Mouse (Mus musculus) hindbrain, postnatal 0 days (tissue): ENCODE measurements around the gene Cela2a. TPM values are rescaled to one million over a fixed set of nuclear protein-coding genes. Genes with fewer than 3 reads are reported as not detected.
A peak's percentile ranks its signal among the peaks of the same experiment; 100 is the strongest.

Source experiments
- ATAC-seq: fragments of 200-750 bp; cut with Nextera tagmentation; 2 replicates; pipeline ENCODE4 v1.8.0; 2017; ENCODE audit warnings: mild to moderate bottlenecking, moderate TSS enrichment, moderate library complexity
- DNase-seq: peaks from one replicate; pipeline ENCODE4 v3.0.0-alpha.2; 2015; ENCODE audit warnings: low spot score
- H3K27ac ChIP-seq: fragments of 300-500 bp; sonication (generic); 2 replicates; pipeline ENCODE4 v1.5.1; 2014; ENCODE audit warnings: mild to moderate bottlenecking
- H3K27me3 ChIP-seq: fragments of 300-500 bp; sonication (generic); 2 replicates; pipeline ENCODE4 v1.6.1; 2014; ENCODE audit warnings: low read length, mixed read lengths; ENCODE audit not compliant: insufficient read depth
- H3K36me3 ChIP-seq: fragments of 300-500 bp; sonication (generic); 2 replicates; pipeline ENCODE4 v1.6.1; 2014; ENCODE audit warnings: low read length, mixed read lengths; ENCODE audit not compliant: insufficient read depth
- H3K4me1 ChIP-seq: fragments of 300-500 bp; sonication (generic); 2 replicates; pipeline ENCODE4 v1.6.1; 2014; ENCODE audit warnings: antibody characterized with exemption, low read length, mixed read lengths; ENCODE audit not compliant: insufficient read depth
- H3K4me2 ChIP-seq: fragments of 300-500 bp; sonication (generic); 2 replicates; pipeline ENCODE4 v1.6.1; 2014; ENCODE audit warnings: low read depth, mild to moderate bottlenecking, low read length, moderate library complexity, mixed read lengths
- H3K4me3 ChIP-seq: fragments of 300-500 bp; sonication (generic); 2 replicates; pipeline ENCODE4 v1.5.1; 2014; ENCODE audit warnings: low read length
- H3K9ac ChIP-seq: fragments of 300-500 bp; sonication (generic); replicated peaks from 2 replicates; pipeline ENCODE4 v1.6.1; 2014; ENCODE audit warnings: mild to moderate bottlenecking, low read length, moderate library complexity, mixed read lengths
- H3K9me3 ChIP-seq: fragments of 300-500 bp; sonication (generic); 2 replicates; pipeline ENCODE4 v1.6.1; 2016; ENCODE audit warnings: low read length, mixed read lengths
- CTCF ChIP-seq: IDR thresholded peaks from 2 replicates; pipeline ENCODE4 v1.5.1; 2016; ENCODE audit warnings: antibody characterized with exemption, control low read depth, low read depth
- WGBS: fragments of 180-500 bp; shearing (Covaris S2); extraction: QIAGEN DNeasy Blood & Tissue Kit; methylation state at CpG from one replicate; pipeline ENCODE4 v1.1.7; 2014; 5-methylcytosine and 5-hydroxymethylcytosine counted together
- polyA plus RNA-seq: library from polyadenylated mRNA; unstranded; fragments of >200 nt; fragmentation: Nextera tagmentation; extraction: Ambion mirVana; gene quantifications from 2 replicates; pipeline ENCODE4 v1.2.1, GENCODE M21; 2015
- total RNA-seq: library from RNA; depleted of rRNA; stranded (reverse); fragments of >200 nt; gene quantifications from 2 replicates; pipeline ENCODE4 v1.2.3, GENCODE M21; 2014

Cela2a gene
- total and polyA plus RNA-seq, 2 experiments from 2014 or later: 0.26 TPM; not detected in 1

DNA sequence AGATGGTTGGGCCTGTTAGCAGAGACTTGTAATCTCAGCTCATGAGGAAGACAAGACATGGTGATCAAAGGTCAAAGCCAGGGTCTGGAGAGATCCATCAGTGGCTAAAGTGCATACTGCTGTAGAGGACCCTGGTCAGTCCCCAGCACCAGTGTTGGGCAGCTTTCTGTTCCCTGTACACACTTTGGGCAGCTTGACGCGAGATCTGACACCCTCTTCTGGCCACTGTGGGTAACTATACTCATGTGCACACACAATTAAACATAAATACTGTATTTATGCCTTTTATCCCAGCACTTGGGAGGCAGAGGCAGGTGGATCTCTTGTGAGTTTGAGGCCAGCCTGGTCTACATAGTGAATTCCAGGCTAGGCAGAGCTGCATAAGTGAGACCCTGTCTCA is 15.0 kb downstream of the Cela2a start:
- H3K27ac ChIP-seq: no peak overlapping the region
- ATAC-seq (no peak), DNase-seq (no peak)
- H3K9me3 ChIP-seq: no peaks in the 10 kb centered on the region
- no peak for TF ChIP-seq CTCF
- H3K4me2 ChIP-seq: no peak overlapping the region
- H3K36me3 ChIP-seq: peaks cover 78% of the 10 kb centered on the region
- no peak overlapping the region for H3K9ac ChIP-seq
- no peaks in the 10 kb centered on the region for H3K27me3 ChIP-seq
- no peak overlapping the region for H3K4me3 ChIP-seq
- no peaks in the 10 kb centered on the region for H3K4me1 ChIP-seq
- 98% methylated on average over 2 of the region's 2 CpGs for WGBS

- WGBS: 63% methylated on average over 8 of the region's 8 CpGs
- peak; percentile 78 for TF ChIP-seq CTCF
- ATAC-seq: peak; percentile 68
- peak; percentile 81 for DNase-seq
- Histone ChIP-seq H3K4me1 (no peaks in the 10 kb centered on the region), H3K27me3 (no peaks in the 10 kb centered on the region), H3K4me3 (no peak overlapping the region), H3K36me3 (peaks cover 79% of the 10 kb centered on the region), H3K27ac (no peak overlapping the region), H3K4me2 (no peak overlapping the region), H3K9me3 (no peaks in the 10 kb centered on the region), H3K9ac (no peak overlapping the region)
These were observed 16.0 kb downstream of the Cela2a start for GRCm38 (mm10) chr4:141809850-141810464.

DNA sequence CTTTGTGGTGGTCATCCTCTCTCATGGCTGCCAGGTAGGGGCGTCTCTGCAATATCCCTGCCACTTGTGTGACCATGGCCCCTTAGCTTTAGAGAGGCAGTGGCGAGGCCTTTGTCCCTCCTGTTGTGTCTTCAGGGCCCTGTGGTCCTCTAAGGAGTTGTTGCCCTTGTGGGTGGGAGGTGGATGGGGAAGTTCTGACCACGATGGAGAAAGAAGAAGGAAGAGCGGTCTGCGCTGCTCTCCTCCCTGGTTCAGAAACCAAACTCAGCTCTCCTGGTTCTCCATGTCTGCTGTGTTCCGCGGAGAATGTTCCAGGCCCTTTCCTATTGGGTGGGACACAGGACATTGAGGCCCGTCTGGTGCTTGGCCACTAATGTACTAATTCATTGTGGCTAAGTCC is 20.1 kb downstream of the Cela2a start:
- ATAC-seq (no peak), DNase-seq (no peak)
- no peaks in the 10 kb centered on the region for H3K9me3 ChIP-seq
- H3K4me1 ChIP-seq: no peaks in the 10 kb centered on the region
- no peaks in the 10 kb centered on the region for H3K27me3 ChIP-seq
- no peak overlapping the region for H3K27ac ChIP-seq
- no peak for TF ChIP-seq CTCF
- H3K4me2 ChIP-seq: no peak overlapping the region
- WGBS: 95% methylated on average over 8 of the region's 8 CpGs
- peaks cover 56% of the 10 kb centered on the region for H3K36me3 ChIP-seq
- no peak overlapping the region for H3K4me3 ChIP-seq
- H3K9ac ChIP-seq: no peak overlapping the region

DNA sequence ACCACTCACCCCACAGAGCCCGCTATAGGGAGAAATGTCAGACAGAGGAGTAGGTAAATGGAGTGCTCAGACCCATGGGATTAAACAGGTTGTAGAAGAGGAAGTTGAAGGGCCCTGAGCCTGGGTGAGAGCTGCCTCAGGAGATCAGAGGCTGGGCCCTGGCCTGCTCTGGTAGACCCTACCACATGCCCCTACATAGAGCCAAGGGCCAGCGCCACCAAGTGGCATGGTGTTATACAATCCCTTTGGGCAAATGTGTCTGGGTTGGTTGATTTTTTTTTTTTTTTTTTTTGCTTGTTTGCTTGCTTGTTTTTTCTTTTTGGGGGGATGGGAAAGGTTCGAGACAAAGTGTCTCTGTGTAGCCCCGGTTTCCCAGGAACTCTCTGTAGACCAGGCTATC is 21.9 kb downstream of the Cela2a start:
- Histone ChIP-seq H3K27me3 (no peaks in the 10 kb centered on the region), H3K4me2 (no peak overlapping the region), H3K9ac (no peak overlapping the region), H3K9me3 (no peaks in the 10 kb centered on the region), H3K27ac (no peak overlapping the region), H3K4me1 (no peaks in the 10 kb centered on the region), H3K4me3 (no peak overlapping the region), H3K36me3 (peaks cover 50% of the 10 kb centered on the region)
- WGBS: 88% methylated on average over 4 of the region's 4 CpGs
- DNase-seq (no peak), ATAC-seq (no peak)
- TF ChIP-seq CTCF: no peak

GRCm38 (mm10) chr4:141797545-141797944 is 28.4 kb downstream of the Cela2a start:
- TF ChIP-seq CTCF: no peak
- H3K4me2 ChIP-seq: no peak overlapping the region
- DNase-seq (no peak), ATAC-seq (no peak)
- H3K27me3 ChIP-seq: no peaks in the 10 kb centered on the region
- H3K27ac ChIP-seq: no peak overlapping the region
- H3K4me3 ChIP-seq: no peak overlapping the region
- no peaks in the 10 kb centered on the region for H3K36me3 ChIP-seq
- H3K9me3 ChIP-seq: no peaks in the 10 kb centered on the region
- no peak overlapping the region for H3K9ac ChIP-seq
- H3K4me1 ChIP-seq: peaks cover 6% of the 10 kb centered on the region
- WGBS: 90% methylated on average over 5 of the region's 5 CpGs

GRCm38 (mm10) chr4:141796954-141797353 is 29.0 kb downstream of the Cela2a start:
- Histone ChIP-seq H3K27me3 (no peaks in the 10 kb centered on the region), H3K36me3 (no peaks in the 10 kb centered on the region), H3K4me2 (no peak overlapping the region), H3K4me1 (peaks cover 6% of the 10 kb centered on the region), H3K4me3 (no peak overlapping the region), H3K9me3 (no peaks in the 10 kb centered on the region), H3K9ac (no peak overlapping the region), H3K27ac (no peak overlapping the region)
- WGBS: 80% methylated on average over 4 of the region's 4 CpGs
- TF ChIP-seq CTCF: no peak
- ATAC-seq (no peak), DNase-seq (no peak)

DNA sequence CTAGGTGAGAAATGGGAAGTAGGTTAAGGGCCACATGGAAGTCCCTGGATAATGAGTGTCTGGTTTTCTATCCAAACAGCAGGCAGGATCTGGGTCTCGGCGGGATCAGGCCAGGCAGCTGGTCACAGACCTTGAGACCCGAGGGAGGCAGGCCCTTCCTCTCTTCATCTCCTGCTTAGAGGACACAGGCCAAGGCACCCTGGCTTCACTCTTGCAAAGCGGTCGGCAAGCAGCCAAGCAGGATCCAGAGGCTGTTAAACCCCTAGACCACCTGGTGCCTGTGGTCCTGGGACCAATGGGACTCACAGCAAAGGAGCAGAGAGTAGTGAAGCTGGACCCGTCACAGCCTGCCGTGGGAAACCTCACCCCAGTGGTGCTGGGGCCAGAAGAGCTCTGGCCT is 29.6 kb downstream of the Cela2a start:
- no peaks in the 10 kb centered on the region for H3K27me3 ChIP-seq
- no peak overlapping the region for H3K9ac ChIP-seq
- no peak overlapping the region for H3K27ac ChIP-seq
- ATAC-seq: no peak
- H3K4me1 ChIP-seq: peaks cover 6% of the 10 kb centered on the region
- H3K36me3 ChIP-seq: no peaks in the 10 kb centered on the region
- DNase-seq: no peak
- no peak overlapping the region for H3K4me3 ChIP-seq
- H3K9me3 ChIP-seq: no peaks in the 10 kb centered on the region
- no peak for TF ChIP-seq CTCF
- 89% methylated on average over 7 of the region's 7 CpGs for WGBS
- H3K4me2 ChIP-seq: no peak overlapping the region
